Mouse (Mus musculus): ENCODE measurements around the gene Kras.

Kras gene

GRCm38 (mm10) chr6:145249291-145250184 is 501 bp downstream of the Kras start:
- in situ Hi-C loops (cut with MboI; ENCODE audit: unreplicated experiment in 2 of 2), result loop anchor here (5.0 kb wide), 2 partner anchors 88 to 93 kb away; no protein-coding TSS in a partner anchor

DNA sequence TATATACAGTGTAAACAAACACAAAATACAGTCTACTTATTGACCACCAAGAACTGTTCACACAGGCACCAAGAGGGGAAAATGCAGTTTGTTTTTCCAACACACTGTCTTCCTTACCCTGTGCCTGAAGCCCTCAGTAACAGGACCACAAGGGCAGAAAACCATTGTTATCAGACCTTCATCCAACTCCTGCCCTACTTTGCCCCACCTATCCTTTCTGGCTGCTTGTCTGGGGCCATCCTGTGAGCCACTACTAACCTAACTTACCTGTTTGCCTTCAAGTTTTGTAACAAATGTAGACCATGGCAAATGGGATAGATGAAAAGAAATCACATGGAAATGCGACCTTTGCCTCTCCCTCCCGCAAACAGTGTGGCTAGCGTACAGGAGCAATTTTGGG is 2.2 kb downstream of the Kras start:
- in situ Hi-C loops (cut with MboI; ENCODE audit: unreplicated experiment in 2 of 2), result loop anchor here (5.0 kb wide), 2 partner anchors 89 to 94 kb away; no protein-coding TSS in a partner anchor

GRCm38 (mm10) chr6:145246841-145247240 is 3.2 kb downstream of the Kras start:
- in situ Hi-C loops (cut with MboI; ENCODE audit: unreplicated experiment in 2 of 2), result loop anchor here (5.0 kb wide), 2 partner anchors 90 to 95 kb away; no protein-coding TSS in a partner anchor

DNA sequence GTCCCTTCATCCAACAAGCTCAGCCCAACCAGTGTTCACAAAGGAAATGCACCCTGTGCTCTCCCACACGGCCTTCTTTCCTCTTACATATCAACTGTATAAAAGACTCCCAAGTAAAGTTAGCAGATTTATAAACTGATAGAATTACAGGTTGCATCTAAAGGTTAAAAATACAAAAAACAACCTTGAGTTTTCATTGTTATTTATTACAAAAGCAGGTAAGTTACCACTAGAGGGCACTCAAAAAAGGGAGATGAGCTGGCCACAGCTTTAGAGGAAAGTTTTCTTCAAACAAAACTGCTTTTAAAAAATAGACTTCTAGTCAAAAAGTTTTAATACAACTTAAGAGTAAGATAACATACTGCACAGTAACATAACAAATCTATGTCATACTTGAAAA is 7.5 kb downstream of the Kras start:
- in situ Hi-C loops (cut with MboI; ENCODE audit: unreplicated experiment in 2 of 2), result no loop called here

DNA sequence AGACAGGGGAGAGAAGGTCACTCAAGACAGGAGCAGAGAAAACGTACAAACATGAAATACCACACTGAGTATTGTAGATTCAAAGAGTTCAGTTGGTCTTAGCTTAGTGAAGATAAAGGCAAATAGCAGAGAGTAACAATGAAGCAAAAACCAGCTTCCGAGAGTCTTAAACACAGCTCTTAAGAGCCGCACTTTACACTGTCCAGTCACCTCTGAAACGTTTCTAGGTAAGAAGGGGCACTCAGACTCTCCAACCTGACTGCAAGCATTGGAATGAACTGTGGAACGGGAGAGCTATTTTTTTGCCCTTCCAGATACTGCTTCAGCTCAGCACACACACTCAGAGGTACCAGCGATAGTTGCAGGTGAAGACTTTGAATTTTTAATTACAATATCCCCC is 9.8 kb downstream of the Kras start:
- in situ Hi-C loops (cut with MboI; ENCODE audit: unreplicated experiment in 2 of 2), result no loop called here

GRCm38 (mm10) chr6:145237148-145237547 is 12.9 kb downstream of the Kras start:
- in situ Hi-C loops (cut with MboI; ENCODE audit: unreplicated experiment in 2 of 2), result no loop called here

- in situ Hi-C loops (cut with MboI; ENCODE audit: unreplicated experiment in 2 of 2), result no loop called here
These were observed 14.7 kb downstream of the Kras start for GRCm38 (mm10) chr6:145235367-145235766.

GRCm38 (mm10) chr6:145234391-145234790 is 15.6 kb downstream of the Kras start:
- in situ Hi-C loops (cut with MboI; ENCODE audit: unreplicated experiment in 2 of 2), result no loop called here

GRCm38 (mm10) chr6:145226296-145226695 is 23.7 kb downstream of the Kras start:
- in situ Hi-C loops (cut with MboI; ENCODE audit: unreplicated experiment in 2 of 2), result no loop called here

DNA sequence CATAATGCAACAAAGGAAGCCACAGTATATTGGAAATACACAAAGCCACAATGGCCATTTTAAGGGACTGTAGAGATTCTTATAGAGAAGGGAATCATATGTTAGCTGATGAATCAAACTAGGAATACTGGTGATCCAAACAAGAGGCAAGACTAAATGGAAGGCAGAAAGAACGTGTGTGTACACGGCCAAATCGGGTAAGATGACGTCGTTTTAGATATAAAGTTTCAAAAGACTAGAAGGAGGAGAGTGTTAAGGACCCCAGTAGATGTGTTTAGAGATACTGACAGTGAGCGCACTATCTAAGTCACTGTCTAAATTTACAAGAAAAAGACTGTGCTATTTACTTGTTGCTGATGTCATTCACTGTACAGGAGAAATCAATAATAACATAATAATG is 25.8 kb downstream of the Kras start:
- in situ Hi-C loops (cut with MboI; ENCODE audit: unreplicated experiment in 2 of 2), result no loop called here

GRCm38 (mm10) chr6:145215826-145216225 is 34.2 kb downstream of the Kras start:
- in situ Hi-C loops (cut with MboI; ENCODE audit: unreplicated experiment in 2 of 2), result no loop called here

GRCm38 (mm10) chr6:145213916-145214315 is 36.1 kb downstream of the Kras start:
- in situ Hi-C loops (cut with MboI; ENCODE audit: unreplicated experiment in 2 of 2), result no loop called here

- in situ Hi-C loops (cut with MboI; ENCODE audit: unreplicated experiment in 2 of 2), result no loop called here
These were observed 38.4 kb downstream of the Kras start for GRCm38 (mm10) chr6:145211376-145212305.

GRCm38 (mm10) chr6:145210816-145211338 is 39.2 kb downstream of the Kras start, which contains the start of the genes Casc1 and Etfrf1:
Casc1 (minus strand) TSS chr6:145211005.
Etfrf1 (plus strand) TSS chr6:145211134.
- in situ Hi-C loops (cut with MboI; ENCODE audit: unreplicated experiment in 2 of 2), result no loop called here

- in situ Hi-C loops (cut with MboI; ENCODE audit: unreplicated experiment in 2 of 2), result no loop called here
These were observed 39.9 kb downstream of the Kras start for GRCm38 (mm10) chr6:145210056-145210680.

- in situ Hi-C loops (cut with MboI; ENCODE audit: unreplicated experiment in 2 of 2), result no loop called here
These were observed 44.9 kb downstream of the Kras start for GRCm38 (mm10) chr6:145205142-145205541.

GRCm38 (mm10) chr6:145204440-145204839 is 45.6 kb downstream of the Kras start:
- in situ Hi-C loops (cut with MboI; ENCODE audit: unreplicated experiment in 2 of 2), result no loop called here

- in situ Hi-C loops (cut with MboI; ENCODE audit: unreplicated experiment in 2 of 2), result no loop called here
These were observed 47.5 kb downstream of the Kras start for GRCm38 (mm10) chr6:145202432-145203125.

DNA sequence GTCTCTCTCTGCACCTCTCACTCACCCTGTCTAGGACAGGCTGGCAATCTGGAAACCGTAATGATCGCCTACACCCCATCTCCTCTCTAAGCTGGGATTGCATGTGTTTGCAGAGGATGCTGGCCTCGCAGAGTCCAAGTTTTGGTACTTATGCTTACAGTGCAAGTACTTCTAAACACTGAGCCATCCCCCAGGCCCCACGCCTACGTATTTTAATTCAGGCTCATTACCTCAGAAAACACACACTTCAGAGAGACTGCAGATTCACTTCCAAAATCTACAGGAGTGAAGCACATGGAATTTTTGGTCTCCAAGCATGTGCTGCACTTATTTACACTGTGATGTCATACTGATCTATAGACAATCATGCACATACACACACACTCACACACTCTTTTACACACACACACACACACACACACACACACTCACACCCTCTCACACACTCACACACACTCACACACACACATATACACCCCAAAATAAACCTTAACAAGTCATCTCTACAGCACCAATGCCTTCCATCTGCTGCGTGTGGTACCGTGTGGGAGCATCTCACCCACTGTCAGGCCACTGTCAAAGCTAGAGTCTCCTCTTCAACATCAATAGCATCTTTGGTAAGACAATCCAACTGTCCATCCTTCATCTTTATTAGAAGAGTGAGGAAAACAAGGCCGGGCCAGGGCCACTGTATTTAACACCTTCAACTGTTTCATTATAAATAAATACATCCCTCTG is 51.9 kb downstream of the Kras start:
- in situ Hi-C loops (cut with MboI; ENCODE audit: unreplicated experiment in 2 of 2), result loop anchor here (25.0 kb wide), 3 partner anchors 511 to 1986 kb away; no protein-coding TSS in a partner anchor
